Mouse (Mus musculus) heart, postnatal 0 days (tissue): ENCODE measurements at regions not wholly inside any gene's neighbourhood (a gene's known extent, or its start where the extent isn't known, plus 50 kb on each side); places are given as distances from the start of the nearest gene placed in this dataset.

Experiments
- ATAC-seq: fragments of 200-750 bp; cut with Nextera tagmentation; 2 replicates; pipeline ENCODE4 v1.8.0; 2017; ENCODE audit warnings: low read depth, moderate number of reproducible peaks, moderate library complexity; ENCODE audit not compliant: insufficient read depth
- DNase-seq: peaks from one replicate; pipeline ENCODE4 v3.0.0-alpha.2; 2016; ENCODE audit warnings: low spot score
- H3K27ac ChIP-seq: fragments of 300-500 bp; sonication (generic); 2 replicates; pipeline ENCODE4 v1.5.1; 2014; ENCODE audit warnings: low read depth, mild to moderate bottlenecking
- H3K27me3 ChIP-seq: fragments of 300-500 bp; sonication (generic); 2 replicates; pipeline ENCODE4 v1.6.1; 2014; ENCODE audit warnings: low read length, mixed read lengths; ENCODE audit not compliant: control insufficient read depth, insufficient read depth
- H3K36me3 ChIP-seq: fragments of 300-500 bp; sonication (generic); replicated peaks from 2 replicates; pipeline ENCODE4 v1.6.1; 2014; ENCODE audit warnings: low read length, mixed read lengths; ENCODE audit not compliant: control insufficient read depth, insufficient read depth
- H3K4me1 ChIP-seq: fragments of 300-500 bp; sonication (generic); 2 replicates; pipeline ENCODE4 v1.6.1; 2014; ENCODE audit warnings: antibody characterized with exemption; ENCODE audit not compliant: control insufficient read depth, insufficient read depth
- H3K4me2 ChIP-seq: fragments of 300-500 bp; sonication (generic); 2 replicates; pipeline ENCODE4 v1.6.1; 2014; ENCODE audit warnings: low read depth, mild to moderate bottlenecking, low read length, moderate library complexity
- H3K4me3 ChIP-seq: fragments of 300-500 bp; sonication (generic); 2 replicates; pipeline ENCODE4 v1.5.1; 2014; ENCODE audit warnings: low read depth, low read length
- H3K9ac ChIP-seq: fragments of 300-500 bp; sonication (generic); replicated peaks from 2 replicates; pipeline ENCODE4 v1.6.1; 2014; ENCODE audit warnings: low read depth, low read length, mixed read lengths
- H3K9me3 ChIP-seq: fragments of 300-500 bp; sonication (generic); replicated peaks from 2 replicates; pipeline ENCODE4 v1.6.1; 2016; ENCODE audit warnings: low read length; ENCODE audit not compliant: control insufficient read depth
- CTCF ChIP-seq: IDR thresholded peaks from 2 replicates; pipeline ENCODE4 v1.5.1; 2016; ENCODE audit warnings: antibody characterized with exemption, control low read depth, low read depth
- EP300 ChIP-seq: IDR thresholded peaks from 2 replicates; pipeline ENCODE4 v1.6.1; 2016; ENCODE audit warnings: antibody characterized with exemption, low read depth
- WGBS: fragments of 180-500 bp; shearing (Covaris S2); extraction: QIAGEN DNeasy Blood & Tissue Kit; methylation state at CpG from one replicate; pipeline ENCODE4 v1.1.7; 2014; 5-methylcytosine and 5-hydroxymethylcytosine counted together

DNA sequence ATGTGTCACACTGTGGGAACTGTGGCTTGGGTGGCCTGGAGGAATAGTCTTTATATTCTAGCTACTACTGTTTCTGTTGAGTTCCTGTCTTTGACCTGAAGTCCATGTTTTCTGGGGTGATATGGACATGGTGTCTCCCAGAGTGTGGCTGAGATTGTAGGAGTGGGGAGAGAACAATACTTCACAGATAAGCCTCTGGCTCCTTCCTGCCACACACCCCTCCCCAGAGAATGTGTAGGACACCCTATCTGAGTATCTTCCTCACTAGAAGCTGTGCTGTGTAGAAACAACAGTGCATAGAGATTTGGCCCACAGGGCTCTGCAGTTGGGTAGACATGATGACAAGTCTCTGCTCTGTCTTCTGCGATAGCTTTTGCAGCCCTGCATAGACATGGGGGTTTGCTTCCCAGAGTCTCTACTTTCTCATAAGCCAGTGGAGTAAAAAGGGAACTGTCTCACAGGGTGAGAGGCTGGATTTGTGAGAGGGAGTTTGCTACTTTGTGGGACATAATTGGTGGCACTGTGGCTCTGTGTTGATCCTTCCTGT, 67.2 kb upstream of the Wdr11 start:
- Histone ChIP-seq H3K27ac (no peak overlapping the region), H3K4me1 (no peaks in the 10 kb centered on the region), H3K27me3 (no peaks in the 10 kb centered on the region), H3K9me3 (no peaks in the 10 kb centered on the region), H3K4me2 (no peak overlapping the region), H3K4me3 (no peak overlapping the region), H3K9ac (no peak overlapping the region), H3K36me3 (no peaks in the 10 kb centered on the region)
- DNase-seq (no peak), ATAC-seq (no peak)
- 44% methylated on average over 1 of the region's 1 CpGs for WGBS
- TF ChIP-seq CTCF (no peak), EP300 (no peak)

DNA sequence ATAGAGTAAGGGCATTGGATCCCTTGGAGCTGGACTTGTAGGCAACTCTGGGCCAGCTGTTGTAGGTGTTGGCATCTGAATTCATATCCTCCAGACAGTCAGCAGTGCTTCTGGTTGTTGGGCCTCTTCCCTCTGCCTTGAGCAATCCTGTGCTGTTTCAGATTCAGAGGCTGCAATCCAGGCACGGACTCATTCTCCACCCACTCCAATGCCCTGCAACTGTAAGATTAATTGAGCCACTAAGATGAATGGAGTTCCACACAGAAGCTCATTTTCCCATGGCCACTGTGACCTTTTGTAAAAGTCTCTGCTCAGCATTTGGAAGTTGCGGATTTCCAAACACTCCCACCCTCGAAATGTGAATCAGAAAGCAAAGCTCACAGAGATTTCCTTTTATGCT, 65.7 kb upstream of the Wdr11 start:
- ATAC-seq, result no peak
- DNase-seq, result no peak
- Histone ChIP-seq H3K27ac (no peak overlapping the region), H3K4me1 (no peaks in the 10 kb centered on the region), H3K9ac (no peak overlapping the region), H3K27me3 (no peaks in the 10 kb centered on the region), H3K4me2 (no peak overlapping the region), H3K9me3 (no peaks in the 10 kb centered on the region), H3K4me3 (no peak overlapping the region), H3K36me3 (no peaks in the 10 kb centered on the region)
- TF ChIP-seq EP300, result no peak
- WGBS, result 52% methylated on average over 3 of the region's 3 CpGs

DNA sequence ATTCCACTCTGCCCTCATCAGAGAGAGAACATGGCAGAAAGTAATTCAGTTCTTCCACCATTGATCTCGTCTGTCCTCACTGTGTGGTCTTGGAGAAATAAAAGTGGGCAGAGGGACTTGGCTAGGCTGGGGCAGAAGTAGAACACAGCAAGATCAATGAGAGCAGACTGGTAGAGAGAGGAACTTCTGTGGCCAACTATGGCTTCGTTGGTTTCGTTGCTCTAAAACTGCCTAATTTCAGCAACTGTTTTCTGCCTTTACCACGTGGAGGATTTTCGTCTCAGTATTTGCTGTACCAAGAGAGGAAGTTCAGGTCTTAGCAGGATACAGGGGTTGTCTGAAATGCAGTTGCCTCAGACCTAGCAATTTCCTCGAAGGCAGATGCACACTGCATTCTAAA, 63.4 kb upstream of the Wdr11 start:
- Histone ChIP-seq H3K4me2 (no peak overlapping the region), H3K27me3 (no peaks in the 10 kb centered on the region), H3K36me3 (no peaks in the 10 kb centered on the region), H3K27ac (no peak overlapping the region), H3K4me3 (no peak overlapping the region), H3K9me3 (no peaks in the 10 kb centered on the region), H3K4me1 (no peaks in the 10 kb centered on the region), H3K9ac (no peak overlapping the region)
- ATAC-seq (no peak), DNase-seq (no peak)
- WGBS, result 57% methylated on average over 6 of the region's 6 CpGs
- no peak for TF ChIP-seq CTCF
- no peak for TF ChIP-seq EP300

DNA sequence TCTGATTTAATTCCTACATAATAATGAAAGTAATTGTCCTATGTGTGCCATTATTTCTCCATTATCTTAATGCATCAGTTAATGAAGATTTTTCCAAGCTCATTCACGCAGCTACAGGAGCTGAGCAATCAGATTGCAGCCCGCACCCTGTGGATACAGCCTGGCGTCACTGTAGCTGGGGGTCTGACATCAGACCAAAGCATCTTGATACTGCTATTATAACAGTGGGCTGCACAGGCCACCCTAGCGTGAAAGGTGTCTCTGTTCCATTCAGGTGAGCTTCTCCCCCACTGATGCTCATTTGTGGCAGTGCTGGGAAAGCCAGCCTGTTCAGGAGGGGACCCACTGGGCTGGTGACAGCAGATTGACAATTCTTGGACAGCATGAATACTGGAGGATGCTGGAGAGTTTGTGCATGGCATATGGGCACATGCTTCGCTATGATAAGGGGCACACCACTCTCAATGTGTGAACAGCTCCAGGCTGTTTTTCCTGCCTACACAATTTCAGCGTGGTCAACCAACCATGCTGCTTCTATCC, 58.2 kb upstream of the Wdr11 start:
- ATAC-seq (no peak), DNase-seq (no peak)
- H3K4me3 ChIP-seq, result no peak overlapping the region
- no peak overlapping the region for H3K9ac ChIP-seq
- H3K4me2 ChIP-seq, result no peak overlapping the region
- H3K27ac ChIP-seq, result no peak overlapping the region
- 72% methylated on average over 6 of the region's 6 CpGs for WGBS
- no peaks in the 10 kb centered on the region for H3K36me3 ChIP-seq
- no peaks in the 10 kb centered on the region for H3K4me1 ChIP-seq
- TF ChIP-seq CTCF, result no peak
- TF ChIP-seq EP300, result no peak
- no peaks in the 10 kb centered on the region for H3K27me3 ChIP-seq
- H3K9me3 ChIP-seq, result no peaks in the 10 kb centered on the region
